Mouse (Mus musculus) C2C12 (cell line): ENCODE measurements around the gene Acot3.

Experiments used
- CTCF ChIP-seq: IDR thresholded peaks from one replicate; pipeline ENCODE4 v1.5.1; 2011; ENCODE audit not compliant: control insufficient read depth, insufficient read depth, insufficient read length
- MYOD1 ChIP-seq: IDR thresholded peaks from one replicate; pipeline ENCODE4 v1.6.1; 2011; ENCODE audit warnings: low read depth; ENCODE audit not compliant: control insufficient read depth, insufficient read length

- no peak for TF ChIP-seq CTCF
- no peak for TF ChIP-seq MYOD1
Measured at GRCm38 (mm10) chr12:84042248-84042647, 9.7 kb upstream of the Acot3 start.
